Mouse (Mus musculus) kidney, adult 2 months (tissue): ENCODE data around the gene Efemp2. TPM values are rescaled to one million over a fixed set of nuclear protein-coding genes. Genes with fewer than 3 reads are reported as not detected.

ENCODE experiments used
- DNase-seq: peaks from one replicate; pipeline ENCODE4 v3.0.0; 2021
- H3K27ac ChIP-seq: fragments of 200-500 bp; 2 replicates; pipeline ENCODE4 v1.5.1; 2012; ENCODE audit warnings: low read depth, low read length, control low read depth, inconsistent platforms; ENCODE audit not compliant: insufficient read depth
- H3K27me3 ChIP-seq: fragments of 200-500 bp; replicated peaks from 2 replicates; pipeline ENCODE4 v1.6.1; 2012; ENCODE audit warnings: mild to moderate bottlenecking, moderate library complexity, low read length, inconsistent platforms; ENCODE audit not compliant: control insufficient read depth, insufficient read depth
- H3K36me3 ChIP-seq: fragments of 200-500 bp; 2 replicates; pipeline ENCODE4 v1.6.1; 2012; ENCODE audit warnings: mild to moderate bottlenecking, moderate library complexity, low read length, inconsistent platforms; ENCODE audit not compliant: control insufficient read depth, insufficient read depth
- H3K4me1 ChIP-seq: fragments of 200-500 bp; 2 replicates; pipeline ENCODE4 v1.6.1; 2011; ENCODE audit warnings: low read length; ENCODE audit not compliant: control insufficient read depth, insufficient read depth
- H3K4me3 ChIP-seq: fragments of 200-500 bp; 2 replicates; pipeline ENCODE4 v1.5.1; 2011; ENCODE audit warnings: mild to moderate bottlenecking, low read depth, low read length, control low read depth; ENCODE audit not compliant: insufficient read depth
- CTCF ChIP-seq: fragments of 200-500 bp; conservative IDR thresholded peaks from 2 replicates; pipeline ENCODE4 v1.5.1; 2011; ENCODE audit warnings: low read depth, mild to moderate bottlenecking, control low read depth, low read length, moderate library complexity, mixed read lengths; ENCODE audit not compliant: insufficient read depth, insufficient read length
- POLR2A ChIP-seq: fragments of 200-500 bp; IDR thresholded peaks from one replicate; pipeline ENCODE4 v1.6.1; 2011; ENCODE audit warnings: low read depth, low read length, control low read depth
- WGBS: fragments of 180-500 bp; shearing (Covaris S2); methylation state at CpG from one replicate; pipeline ENCODE4 v1.1.7; 2018; 5-methylcytosine and 5-hydroxymethylcytosine counted together
- polyA plus RNA-seq: library from polyadenylated mRNA; depleted of rRNA; stranded (reverse); fragments of >200 nt; gene quantifications from 2 replicates; pipeline ENCODE4 v1.2.3, GENCODE M21; 2012

The Efemp2 gene
- polyA plus RNA-seq, 1 experiment, result 43.6 TPM

- WGBS, result 48% methylated on average over 5 of the region's 5 CpGs
These were observed 5.4 kb upstream of the Efemp2 start, which contains the start of gene Ctsw for GRCm38 (mm10) chr19:5468374-5468773. Ctsw (minus strand) TSS chr19:5468507.

GRCm38 (mm10) chr19:5471846-5472245 lies 1.9 kb upstream of the Efemp2 start:
- H3K27me3 ChIP-seq, result no peaks in the 10 kb centered on the region
- no peaks in the 10 kb centered on the region for H3K36me3 ChIP-seq
- WGBS, result 49% methylated on average over 5 of the region's 5 CpGs
- H3K4me3 ChIP-seq, result no peak overlapping the region
- no peaks in the 10 kb centered on the region for H3K4me1 ChIP-seq
- DNase-seq, result no peak
- H3K27ac ChIP-seq, result no peak overlapping the region
- TF ChIP-seq CTCF (no peak), POLR2A (no peak)

More at GRCm38 (mm10) chr19:5468374-5468773, 5.4 kb upstream of the Efemp2 start, which contains the start of gene Ctsw:
- DNase-seq, result no peak
- H3K27ac ChIP-seq, result no peak within 1 kb of the TSS
- H3K27me3 ChIP-seq, result no peaks in the 10 kb centered on the region
- no peaks in the 10 kb centered on the region; the same call in 1 of the 2 replicates for H3K36me3 ChIP-seq
- H3K4me3 ChIP-seq, result no peak within 1 kb of the TSS
- H3K4me1 ChIP-seq, result no peaks in the 10 kb centered on the region
- TF ChIP-seq POLR2A (no peak), CTCF (no peak)

DNA sequence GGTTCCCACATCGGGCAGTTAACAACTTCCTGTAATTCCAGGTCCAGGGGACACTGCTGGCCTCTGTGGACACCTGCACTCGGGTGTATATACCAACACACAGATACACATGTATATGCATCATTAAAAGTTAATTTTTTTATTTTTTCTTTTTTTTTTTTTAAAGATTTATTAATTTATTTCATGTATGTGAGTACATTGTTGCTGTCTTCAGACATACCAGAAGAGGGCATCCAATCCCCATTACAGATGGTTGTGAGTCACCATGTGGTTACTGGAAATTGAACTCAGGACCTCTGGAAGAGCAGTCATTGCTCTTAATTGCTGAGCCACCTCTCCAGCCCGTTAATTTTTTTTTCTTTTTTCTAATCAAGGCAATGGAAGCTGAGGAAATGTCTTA lies 897 bp upstream of the Efemp2 start:
- Histone ChIP-seq H3K4me1 (no peaks in the 10 kb centered on the region), H3K27ac (no peak overlapping the region), H3K27me3 (no peaks in the 10 kb centered on the region), H3K36me3 (no peaks in the 10 kb centered on the region), H3K4me3 (no peak overlapping the region)
- TF ChIP-seq POLR2A, result no peak
- TF ChIP-seq CTCF, result no peak
- 73% methylated on average over 3 of the region's 3 CpGs for WGBS
- DNase-seq, result no peak

DNA sequence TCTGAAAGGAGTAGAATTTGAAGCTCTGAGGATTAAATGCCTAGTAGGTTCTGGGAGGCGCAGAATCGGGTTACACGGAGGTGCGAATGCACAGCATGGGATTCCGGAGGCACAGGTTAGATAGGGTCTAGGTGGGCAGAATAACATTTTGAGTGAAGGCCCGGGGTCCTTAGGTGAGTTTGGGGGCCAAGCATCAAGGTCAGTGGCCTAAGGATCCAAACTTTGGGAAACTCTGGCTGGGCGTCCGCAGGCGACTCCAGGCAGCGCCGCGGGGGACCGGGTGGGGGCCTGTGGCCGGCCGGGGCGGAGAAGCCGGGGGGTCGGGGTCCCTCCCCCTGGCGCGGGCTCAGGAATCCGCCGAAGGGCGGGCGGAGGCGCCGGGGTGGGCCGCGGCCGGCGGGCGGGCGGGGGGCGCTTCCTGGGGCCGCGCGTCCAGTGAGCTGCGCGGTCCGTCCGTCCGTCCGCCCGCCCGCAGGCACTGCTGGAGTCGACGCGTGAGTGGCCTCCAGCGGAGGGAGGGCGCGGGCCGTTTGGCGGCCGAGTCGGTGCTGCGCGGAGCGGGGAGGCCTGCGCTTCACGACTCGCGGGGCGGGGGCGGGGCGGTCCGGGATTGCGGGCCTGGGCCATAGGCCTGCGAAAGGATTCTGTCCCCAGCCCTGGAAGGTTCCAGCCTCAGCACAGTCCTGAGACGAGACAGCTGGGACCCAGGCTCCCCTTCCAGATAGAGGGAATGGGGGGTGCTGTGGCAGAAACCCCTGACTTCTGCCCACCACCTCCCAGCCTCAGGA lies 721 bp downstream of the Efemp2 start:
- no peaks in the 10 kb centered on the region for H3K36me3 ChIP-seq
- no peaks in the 10 kb centered on the region for H3K27me3 ChIP-seq
- peak overlapping the region; percentile 36; the same call in 1 of the 2 replicates for H3K27ac ChIP-seq
- 3% methylated on average over 68 of the region's 68 CpGs for WGBS
- no peaks in the 10 kb centered on the region for H3K4me1 ChIP-seq
- no peak for TF ChIP-seq POLR2A
- no peak for TF ChIP-seq CTCF
- peak overlapping the region; percentile 46 for H3K4me3 ChIP-seq
- DNase-seq, result peak; percentile 48

DNA sequence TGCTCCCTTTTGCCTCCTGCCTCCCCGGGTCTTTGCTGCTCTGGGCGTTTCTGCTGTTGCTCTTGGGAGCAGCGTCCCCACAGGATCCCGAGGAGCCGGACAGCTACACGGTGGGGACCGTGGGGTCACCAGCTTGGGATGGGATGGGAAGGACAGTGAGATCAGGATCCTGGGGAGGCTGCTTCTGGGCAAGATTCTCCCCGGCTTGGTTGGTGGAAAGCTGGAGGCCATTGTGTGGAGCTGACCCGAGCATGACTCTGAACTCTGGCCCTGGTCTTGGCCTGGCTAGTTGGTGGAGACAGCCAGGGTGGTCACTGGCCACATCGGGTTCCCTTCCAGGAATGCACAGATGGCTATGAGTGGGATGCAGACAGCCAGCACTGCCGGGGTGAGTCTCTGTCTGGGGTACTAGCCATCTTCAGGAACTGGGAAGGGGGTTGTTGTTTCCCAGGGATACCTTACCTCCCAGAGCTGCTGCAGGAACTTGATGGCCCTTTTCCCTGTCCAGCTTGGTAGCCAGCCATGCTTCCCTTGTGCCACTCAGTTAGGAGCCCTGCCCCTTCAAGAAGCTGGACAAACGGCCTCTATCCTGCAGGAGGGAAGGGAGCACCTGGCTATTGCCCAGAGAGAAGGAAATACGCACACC lies 1.4 kb downstream of the Efemp2 start:
- Histone ChIP-seq H3K27ac (peak overlapping the region; percentile 36; the same call in 1 of the 2 replicates), H3K36me3 (no peaks in the 10 kb centered on the region), H3K27me3 (no peaks in the 10 kb centered on the region), H3K4me1 (no peaks in the 10 kb centered on the region), H3K4me3 (peak overlapping the region; percentile 46)
- WGBS, result 39% methylated on average over 13 of the region's 13 CpGs
- TF ChIP-seq CTCF, result no peak
- no peak for TF ChIP-seq POLR2A
- no peak for DNase-seq

DNA sequence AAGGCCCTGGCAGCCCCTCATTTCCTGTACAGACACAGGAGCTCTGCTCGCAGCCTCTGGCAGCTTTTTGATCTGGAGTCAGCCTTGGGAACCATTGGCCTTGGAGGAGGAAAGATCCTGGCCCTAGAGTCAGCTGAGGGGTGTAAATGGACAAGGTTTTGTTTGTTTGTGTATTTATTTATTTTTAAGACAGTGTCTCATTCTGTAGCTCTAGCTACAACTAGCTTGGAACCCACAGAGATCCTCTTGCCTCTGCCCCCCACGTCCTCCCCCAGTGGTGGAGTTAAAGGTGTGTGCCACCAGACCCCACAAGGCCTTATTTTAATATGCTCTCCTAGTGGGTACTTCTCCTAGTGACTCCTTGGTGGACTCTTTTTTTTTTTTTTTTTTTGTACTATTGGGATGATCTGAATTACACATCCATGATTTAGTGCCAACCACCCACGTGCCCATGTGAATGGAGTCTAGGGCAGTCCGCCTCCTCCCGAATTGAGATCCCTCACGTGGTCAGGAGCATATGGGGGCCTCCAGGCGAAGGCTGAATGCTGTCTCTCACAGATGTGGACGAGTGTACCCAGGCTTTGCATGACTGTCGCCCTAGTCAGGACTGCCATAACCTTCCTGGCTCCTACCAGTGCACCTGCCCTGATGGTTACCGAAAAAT lies 3.4 kb downstream of the Efemp2 start:
- DNase-seq, result no peak
- no peak overlapping the region for H3K27ac ChIP-seq
- no peaks in the 10 kb centered on the region for H3K4me1 ChIP-seq
- no peak overlapping the region for H3K4me3 ChIP-seq
- no peak for TF ChIP-seq CTCF
- TF ChIP-seq POLR2A, result no peak
- H3K27me3 ChIP-seq, result no peaks in the 10 kb centered on the region
- WGBS, result 83% methylated on average over 10 of the region's 10 CpGs
- no peaks in the 10 kb centered on the region for H3K36me3 ChIP-seq

DNA sequence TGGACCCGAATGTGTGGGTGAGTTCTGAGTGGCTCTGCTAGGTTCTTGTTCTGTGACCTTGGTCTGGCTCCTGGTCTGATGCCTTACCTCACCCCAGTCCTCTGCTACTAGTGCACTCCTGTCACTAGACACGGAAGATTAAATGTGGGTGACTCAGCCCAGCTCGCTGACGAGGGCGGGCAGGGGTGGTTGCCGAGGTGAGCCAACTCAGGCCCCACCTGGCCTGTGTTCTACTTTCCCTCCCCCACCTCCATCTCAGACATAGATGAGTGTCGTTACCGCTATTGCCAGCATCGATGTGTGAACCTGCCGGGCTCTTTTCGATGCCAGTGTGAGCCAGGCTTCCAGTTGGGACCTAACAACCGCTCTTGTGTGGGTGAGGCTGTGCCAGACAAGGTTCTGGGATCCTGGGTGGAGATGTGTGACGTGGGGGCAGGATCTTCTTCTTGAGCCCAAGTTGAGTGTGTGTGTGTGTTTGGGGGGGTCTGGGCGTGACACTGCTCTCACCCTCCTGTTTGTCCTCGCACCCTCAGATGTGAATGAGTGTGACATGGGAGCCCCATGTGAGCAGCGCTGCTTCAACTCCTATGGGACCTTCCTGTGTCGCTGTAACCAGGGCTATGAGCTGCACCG lies 4.0 kb downstream of the Efemp2 start:
- WGBS, result 82% methylated on average over 18 of the region's 18 CpGs
- no peak overlapping the region for H3K27ac ChIP-seq
- H3K4me3 ChIP-seq, result no peak overlapping the region
- no peaks in the 10 kb centered on the region for H3K4me1 ChIP-seq
- no peaks in the 10 kb centered on the region for H3K36me3 ChIP-seq
- no peaks in the 10 kb centered on the region for H3K27me3 ChIP-seq
- DNase-seq, result no peak
- no peak for TF ChIP-seq CTCF
- no peak for TF ChIP-seq POLR2A
